In the genomic region with DNA sequence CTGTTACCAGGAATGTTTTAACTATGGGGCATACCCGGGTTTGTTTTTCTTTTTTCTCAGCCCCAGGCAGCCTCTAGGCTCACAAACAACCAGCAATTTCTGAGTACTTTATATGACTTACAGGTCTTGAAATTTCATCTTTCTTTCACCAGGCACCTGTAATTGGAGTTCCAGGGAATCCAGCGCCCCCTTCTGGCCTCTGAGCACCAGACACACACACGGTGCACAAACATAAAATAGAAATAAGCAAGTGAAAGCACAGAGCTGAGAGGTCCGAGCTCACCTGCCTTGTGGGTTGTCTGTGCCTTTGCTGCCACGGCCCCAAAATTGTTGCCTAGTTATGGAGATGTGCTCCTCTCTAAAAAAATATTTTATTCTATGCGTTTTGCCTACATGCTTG, we compare ENCODE assay signal across 12 mouse cellular contexts. TPM values are rescaled to one million over a fixed set of nuclear protein-coding genes. Genes with fewer than 3 reads are reported as not detected.
DNase-seq lines count a peak whose midpoint lies in the region; ATAC-seq and TF ChIP-seq lines count a peak whose summit lies in the region.
"Not testable (repeated sequence)": the region's sequence is repeated elsewhere in the genome, so short reads cannot be mapped to it uniquely, and the experiment has no call there.
"Had no signal": no experiment of that assay in that cellular context is flagged by ENCODE, and none has a peak within 500 bp of the region (broad histone marks: within the 10 kb centered on the region; RNA-seq: fewer than 3 reads in every experiment).

No protein-coding gene starts in this region.

- not testable (repeated sequence) for TF ChIP-seq EP300 in MEL (IDR thresholded peaks at IDR 0.05; ENCODE audit: low read depth in 1 of 2, low read length in 2 of 2); liver, embryonic 14.5 days (IDR thresholded peaks at IDR 0.05; ENCODE audit: low read depth); stomach, postnatal 0 days (optimal IDR thresholded peaks at IDR 0.05)

- WGBS in bone marrow, adult 2 months = 71% methylated on average over 6 of the region's 6 CpGs
- WGBS in hindbrain, postnatal 0 days = 80% methylated on average over 6 of the region's 6 CpGs
- WGBS in kidney, postnatal 0 days = 77% methylated on average over 6 of the region's 6 CpGs
- WGBS in liver, embryonic 14.5 days (ENCODE audit: insufficient replicate concordance) = 58% methylated on average over 6 of the region's 6 CpGs
- WGBS in stomach, postnatal 0 days = 77% methylated on average over 6 of the region's 6 CpGs

- not testable (repeated sequence) for H3K79me2 ChIP-seq in MEL (ENCODE audit: control insufficient read depth, insufficient read depth, low read length, poor library complexity)

- not testable (repeated sequence) for H3K9ac ChIP-seq in MEL (ENCODE audit: control insufficient read depth, low read depth, low read length, poor library complexity, severe bottlenecking); hindbrain, postnatal 0 days (replicated peaks; ENCODE audit: low read length); kidney, postnatal 0 days (ENCODE audit: low read depth, low read length); liver, embryonic 14.5 days (replicated peaks); stomach, postnatal 0 days (ENCODE audit: low read length)

- H3K4me3 ChIP-seq in E14TG2a.4 (replicated peaks; ENCODE audit: low read length); MEL (ENCODE audit: control insufficient read depth in 1 of 2, insufficient read depth in 1 of 2, low read depth in 2 of 2, low read length in 2 of 2); bone marrow, adult 2 months (replicated peaks; ENCODE audit: control insufficient read depth, low read depth, low read length); hindbrain, postnatal 0 days (ENCODE audit: low read length); kidney, postnatal 0 days (replicated peaks; ENCODE audit: low read depth, low read length); liver, embryonic 14.5 days (ENCODE audit: insufficient read depth in 1 of 2, low read depth in 2 of 2, low read length in 2 of 2); stomach, postnatal 0 days (ENCODE audit: low read depth, low read length): not testable (repeated sequence)

- H3K4me2 ChIP-seq in hindbrain, postnatal 0 days (ENCODE audit: low read depth, low read length); kidney, postnatal 0 days (ENCODE audit: low read length); liver, embryonic 14.5 days (ENCODE audit: low read depth); stomach, postnatal 0 days (replicated peaks; ENCODE audit: low read depth): not testable (repeated sequence)

- not testable (repeated sequence) for TF ChIP-seq POLR2A in MEL (IDR thresholded peaks at IDR 0.05; ENCODE audit: control insufficient read depth in 1 of 2, insufficient read depth in 1 of 2, low read depth in 1 of 2, low read length in 2 of 2, poor library complexity in 1 of 2); bone marrow, adult 2 months (IDR thresholded peaks at IDR 0.05; ENCODE audit: borderline replicate concordance, control insufficient read depth, low read depth, low read length)

- not testable (repeated sequence) for H3K9me3 ChIP-seq in E14TG2a.4 (ENCODE audit: low read length); MEL (replicated peaks; ENCODE audit: insufficient read depth, low read length); hindbrain, postnatal 0 days (ENCODE audit: low read length); kidney, postnatal 0 days (replicated peaks; ENCODE audit: low read length); liver, embryonic 14.5 days (ENCODE audit: control insufficient read depth, low read length); stomach, postnatal 0 days (ENCODE audit: control insufficient read depth, low read length)

- ATAC-seq in hindbrain, postnatal 0 days; kidney, postnatal 0 days (replicated peaks; ENCODE audit: low FRiP score, low read depth); liver, embryonic 14.5 days (ENCODE audit: insufficient read depth); stomach, postnatal 0 days (ENCODE audit: low FRiP score, low TSS enrichment): not testable (repeated sequence)

- not testable (repeated sequence) for H3K36me3 ChIP-seq in E14TG2a.4 (ENCODE audit: insufficient read depth, low read length); MEL (ENCODE audit: control insufficient read depth in 1 of 2, insufficient read depth in 2 of 2, low read length in 2 of 2); hindbrain, postnatal 0 days (ENCODE audit: insufficient read depth, low read length); kidney, postnatal 0 days (ENCODE audit: insufficient read depth, low read length); liver, embryonic 14.5 days (replicated peaks; ENCODE audit: control insufficient read depth, insufficient read depth, low read depth); stomach, postnatal 0 days (ENCODE audit: control insufficient read depth, insufficient read depth, low read length)

- DNase-seq in 416B (ENCODE audit: low read depth) = peak; percentile 44
- peak; percentile 42 for DNase-seq in MEL (ENCODE audit: low read depth, low spot score)
- DNase-seq in hindbrain, postnatal 0 days (ENCODE audit: low spot score); kidney, postnatal 0 days (ENCODE audit: low spot score); liver, embryonic 14.5 days (ENCODE audit: low read depth in 3 of 3, low spot score in 3 of 3); stomach, postnatal 0 days (ENCODE audit: low spot score): not testable (repeated sequence)

- H3K4me1 ChIP-seq in E14TG2a.4 (replicated peaks; ENCODE audit: low read depth, low read length) (peaks cover 35% of the 10 kb centered on the region), MEL (ENCODE audit: control insufficient read depth in 1 of 2, insufficient read depth in 2 of 2, low read length in 2 of 2) (peaks cover 0 to 11% of the 10 kb centered on the region in 2 experiments; a peak in 1 of 4 replicates)
- not testable (repeated sequence) for H3K4me1 ChIP-seq in bone marrow, adult 2 months (ENCODE audit: control insufficient read depth, insufficient read depth, low read length); hindbrain, postnatal 0 days (ENCODE audit: insufficient read depth, low read length); kidney, postnatal 0 days (replicated peaks; ENCODE audit: insufficient read depth, low read length); liver, embryonic 14.5 days (replicated peaks; ENCODE audit: control insufficient read depth in 2 of 2, insufficient read depth in 2 of 2, low read length in 1 of 2); stomach, postnatal 0 days (replicated peaks; ENCODE audit: control insufficient read depth, insufficient read depth)

- H3K27me3 ChIP-seq in E14TG2a.4 (ENCODE audit: insufficient read depth, low read length); MEL (ENCODE audit: control insufficient read depth in 1 of 2, insufficient read depth in 2 of 2, low read length in 2 of 2); hindbrain, postnatal 0 days (ENCODE audit: insufficient read depth, low read length); kidney, postnatal 0 days (ENCODE audit: insufficient read depth, low read length); liver, embryonic 14.5 days (ENCODE audit: control insufficient read depth, insufficient read depth, low read length); stomach, postnatal 0 days (ENCODE audit: control insufficient read depth, insufficient read depth, low read length): not testable (repeated sequence)

- not testable (repeated sequence) for TF ChIP-seq RAD21 in MEL (IDR thresholded peaks at IDR 0.05; ENCODE audit: low read depth, low read length)

- H3K27ac ChIP-seq in MEL (ENCODE audit: control insufficient read depth, low read depth, low read length); bone marrow, adult 2 months (ENCODE audit: control insufficient read depth, insufficient read depth, low read depth, low read length, poor library complexity); hindbrain, postnatal 0 days; kidney, postnatal 0 days; liver, embryonic 14.5 days; stomach, postnatal 0 days (replicated peaks): not testable (repeated sequence)

- TF ChIP-seq CTCF in E14TG2a.4 (conservative IDR thresholded peaks at IDR 0.05; ENCODE audit: low read length) (peak; percentile 70), MEL (IDR thresholded peaks at IDR 0.05 in 2 of 3, conservative IDR thresholded peaks at IDR 0.05 in 1 of 3; ENCODE audit: control insufficient read depth in 1 of 3, insufficient read depth in 1 of 3, low read depth in 2 of 3, low read length in 3 of 3, poor library complexity in 1 of 3, severe bottlenecking in 1 of 3) (peak in 2 of 3 experiments; percentile 49 to 57; a peak in 4 of 6 replicates)
- peak; percentile 19; the same call in 1 of the 2 replicates for TF ChIP-seq CTCF in bone marrow, adult 2 months (IDR thresholded peaks at IDR 0.05; ENCODE audit: control insufficient read depth, insufficient read depth, low read length)
- 0 out of 2 replicates have a peak, but pooled peaks have one; percentile 12 for TF ChIP-seq CTCF in hindbrain, postnatal 0 days (IDR thresholded peaks at IDR 0.05; ENCODE audit: low read depth)
- peak; percentile 40 for TF ChIP-seq CTCF in kidney, postnatal 0 days (IDR thresholded peaks at IDR 0.05; ENCODE audit: low read depth)
- peak; percentile 44 for TF ChIP-seq CTCF in liver, embryonic 14.5 days (IDR thresholded peaks at IDR 0.05; ENCODE audit: low read depth)
- TF ChIP-seq CTCF in stomach, postnatal 0 days (IDR thresholded peaks at IDR 0.05; ENCODE audit: low read depth) = peak; percentile 30

RNA-seq across cellular contexts. Expression of a gene that starts 8.0 kb away (rescaled TPM):
- total RNA-seq in MEL (2012; rRNA removed) = not detected in 2 replicates
- polyA plus RNA-seq in MEL (2012; ENCODE audit: insufficient read depth in 1 of 2, insufficient read length in 2 of 2, low read depth in 1 of 2, low replicate concordance in 2 of 2, missing spikeins in 1 of 2) = not detected
- polyA plus RNA-seq in bone marrow, adult 2 months (2011; ENCODE audit: insufficient read depth, insufficient read length, low replicate concordance, missing spikeins) = not detected in 2 replicates
- 3.2 and 3.6 TPM in 2 replicates for total RNA-seq in hindbrain, postnatal 0 days (2014; rRNA removed)
- polyA plus RNA-seq in hindbrain, postnatal 0 days (2015; fragmentation: Nextera tagmentation; extraction: Ambion mirVana) = 2.6 and 3.0 TPM in 2 replicates
- polyA plus RNA-seq in kidney, postnatal 0 days (2015; fragmentation: Nextera tagmentation; extraction: Ambion mirVana) = 0.18 and 0.59 TPM in 2 replicates
- polyA plus RNA-seq in liver, embryonic 14.5 days (2012; rRNA removed) = 0.08 TPM in 1 of 2 replicates, not detected in the other
- polyA plus RNA-seq in liver, embryonic 14.5 days (2014; fragmentation: Nextera tagmentation; extraction: Ambion mirVana) = not detected in 2 replicates
- polyA plus RNA-seq in stomach, postnatal 0 days (2015; fragmentation: Nextera tagmentation; extraction: Ambion mirVana) = 0.16 and 0.24 TPM in 2 replicates
- total RNA-seq: G1E; gastrocnemius, postnatal 4 days; hematopoietic stem cell, adult 5-6 weeks had no signal
- polyA plus RNA-seq: CD4-positive, CD25-positive, alpha-beta regulatory T cell, adult 4 months; G1E had no signal

RNA-seq across cellular contexts. Expression of a gene that starts 8.2 kb away (rescaled TPM):
- 0.36 and 0.65 TPM in 2 replicates for total RNA-seq in MEL (2012; rRNA removed)
- polyA plus RNA-seq in MEL (2012; ENCODE audit: insufficient read depth in 1 of 2, insufficient read length in 2 of 2, low read depth in 1 of 2, low replicate concordance in 2 of 2, missing spikeins in 1 of 2) = 1 to 10 TPM in 1 of 2 experiments, not detected in 1; 1.3 TPM
- 1.7 TPM in 1 of 2 replicates, not detected in the other for polyA plus RNA-seq in bone marrow, adult 2 months (2011; ENCODE audit: insufficient read depth, insufficient read length, low replicate concordance, missing spikeins)
- 7.5 and 16.5 TPM in 2 replicates for total RNA-seq in hindbrain, postnatal 0 days (2014; rRNA removed)
- 14.0 and 14.5 TPM in 2 replicates for polyA plus RNA-seq in hindbrain, postnatal 0 days (2015; fragmentation: Nextera tagmentation; extraction: Ambion mirVana)
- polyA plus RNA-seq in kidney, postnatal 0 days (2015; fragmentation: Nextera tagmentation; extraction: Ambion mirVana) = 34.4 and 40.5 TPM in 2 replicates
- 2.4 and 3.1 TPM in 2 replicates for polyA plus RNA-seq in liver, embryonic 14.5 days (2012; rRNA removed)
- polyA plus RNA-seq in liver, embryonic 14.5 days (2014; fragmentation: Nextera tagmentation; extraction: Ambion mirVana) = 6.7 and 7.6 TPM in 2 replicates
- polyA plus RNA-seq in stomach, postnatal 0 days (2015; fragmentation: Nextera tagmentation; extraction: Ambion mirVana) = 12.9 and 16.3 TPM in 2 replicates
- total RNA-seq: hematopoietic stem cell, adult 5-6 weeks had no signal

Comparison
In these comparisons a context has a peak if more than half of its experiments do, and no peak if none do; other contexts are left out.
1. CTCF ChIP-seq: peak in every context shown above with its lines; median percentile 70 in E14TG2a.4; 53 in MEL; 44 in liver, embryonic 14.5 days; 40 in kidney, postnatal 0 days; 30 in stomach, postnatal 0 days; 19 in bone marrow, adult 2 months; 12 in hindbrain, postnatal 0 days.